Mouse (Mus musculus) embryonic facial prominence, embryonic 11.5 days (tissue): ENCODE measurements around the gene Pard3. TPM values are rescaled to one million over a fixed set of nuclear protein-coding genes. Genes with fewer than 3 reads are reported as not detected.

Experiments
- ATAC-seq: fragments of 200-750 bp; cut with Nextera tagmentation; replicated peaks from 2 replicates; pipeline ENCODE4 v1.8.0; 2017; ENCODE audit warnings: low read depth; ENCODE audit not compliant: insufficient number of reproducible peaks, low FRiP score, low TSS enrichment
- DNase-seq: peaks from one replicate; pipeline ENCODE4 v3.0.0-alpha.2; 2015; ENCODE audit warnings: low spot score
- H3K27ac ChIP-seq: fragments of 300-500 bp; sonication (generic); replicated peaks from 2 replicates; pipeline ENCODE4 v1.5.1; 2014; ENCODE audit warnings: mild to moderate bottlenecking, low read depth, low read length, control low read depth
- H3K27me3 ChIP-seq: fragments of 300-500 bp; sonication (generic); 2 replicates; pipeline ENCODE4 v1.6.1; 2014; ENCODE audit warnings: mild to moderate bottlenecking, low read length, moderate library complexity, mixed read lengths; ENCODE audit not compliant: control insufficient read depth, insufficient read depth
- H3K36me3 ChIP-seq: fragments of 300-500 bp; sonication (generic); replicated peaks from 2 replicates; pipeline ENCODE4 v1.6.1; 2014; ENCODE audit warnings: low read depth, mild to moderate bottlenecking, low read length, moderate library complexity, mixed read lengths; ENCODE audit not compliant: control insufficient read depth, insufficient read depth
- H3K4me1 ChIP-seq: fragments of 300-500 bp; sonication (generic); 2 replicates; pipeline ENCODE4 v1.6.1; 2014; ENCODE audit warnings: low read length, mixed read lengths; ENCODE audit not compliant: control insufficient read depth, insufficient read depth
- H3K4me2 ChIP-seq: fragments of 300-500 bp; sonication (generic); 2 replicates; pipeline ENCODE4 v1.6.1; 2014; ENCODE audit warnings: low read depth, mild to moderate bottlenecking, control low read depth, low read length, moderate library complexity
- H3K4me3 ChIP-seq: fragments of 300-500 bp; sonication (generic); 2 replicates; pipeline ENCODE4 v1.5.1; 2014; ENCODE audit warnings: low read depth, low read length, control low read depth
- H3K9ac ChIP-seq: fragments of 300-500 bp; sonication (generic); replicated peaks from 2 replicates; pipeline ENCODE4 v1.6.1; 2014; ENCODE audit warnings: mild to moderate bottlenecking, control low read depth, low read length
- H3K9me3 ChIP-seq: fragments of 300-500 bp; sonication (generic); replicated peaks from 2 replicates; pipeline ENCODE4 v1.6.1; 2016; ENCODE audit warnings: mild to moderate bottlenecking, low read length, inconsistent platforms, mixed read lengths; ENCODE audit not compliant: control insufficient read depth
- WGBS: fragments of 180-500 bp; shearing (Covaris S2); extraction: QIAGEN DNeasy Blood & Tissue Kit; methylation state at CpG from one replicate; pipeline ENCODE4 v1.1.7; 2014; 5-methylcytosine and 5-hydroxymethylcytosine counted together
- polyA plus RNA-seq: library from polyadenylated mRNA; unstranded; fragments of >200 nt; fragmentation: Nextera tagmentation; extraction: Ambion mirVana; gene quantifications from 2 replicates; pipeline ENCODE4 v1.2.1, GENCODE M21; 2014

The Pard3 gene
- polyA plus RNA-seq, 1 experiment from 2014 or later, result 34.5 TPM

DNA sequence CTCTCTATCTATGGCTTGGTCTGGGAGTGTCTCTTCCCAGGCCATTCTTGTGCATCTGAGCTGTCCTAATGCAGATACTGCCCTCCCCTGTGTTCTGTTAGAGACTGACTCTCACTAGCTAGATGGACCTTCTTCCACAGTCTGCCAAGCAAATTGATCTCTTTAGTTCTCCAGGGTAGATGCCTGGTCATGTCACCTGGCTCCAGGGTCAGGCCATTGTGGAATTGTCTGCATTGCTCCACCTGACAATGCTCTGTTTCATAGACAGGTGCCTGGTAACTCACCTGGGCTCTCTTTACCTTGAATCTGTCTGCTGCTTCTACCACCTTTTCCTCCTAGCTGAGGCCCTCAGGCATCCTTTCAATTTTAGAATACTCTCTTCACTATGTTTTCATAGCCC, 329.0 kb downstream of the Pard3 start:
- H3K4me2 ChIP-seq, result no peak overlapping the region
- no peaks in the 10 kb centered on the region for H3K9me3 ChIP-seq
- no peaks in the 10 kb centered on the region for H3K4me1 ChIP-seq
- no peak for ATAC-seq
- no peak overlapping the region for H3K4me3 ChIP-seq
- peaks cover 8% of the 10 kb centered on the region for H3K36me3 ChIP-seq
- no peak overlapping the region for H3K27ac ChIP-seq
- H3K27me3 ChIP-seq, result no peaks in the 10 kb centered on the region
- DNase-seq, result no peak
- no peak overlapping the region for H3K9ac ChIP-seq

DNA sequence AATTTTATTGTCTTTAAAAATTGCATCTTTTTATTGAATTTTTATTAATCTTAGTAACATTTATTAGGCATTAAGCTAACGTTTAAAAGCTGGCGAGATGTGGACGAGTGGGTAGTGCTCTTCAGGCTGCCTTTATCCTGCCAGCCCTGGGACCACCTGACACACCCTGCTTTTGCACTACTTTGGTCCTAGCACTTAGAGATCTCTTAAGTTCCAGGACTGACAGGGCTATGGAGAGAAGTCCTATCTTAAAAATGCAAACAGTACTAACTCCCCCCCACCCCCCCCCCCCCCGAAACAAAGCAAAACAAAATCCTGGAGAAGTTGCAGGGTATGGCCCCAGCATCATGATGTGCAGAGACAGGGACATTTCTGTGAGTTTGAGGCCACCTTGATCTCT, 331.8 kb downstream of the Pard3 start:
- WGBS, result 83% methylated on average over 4 of the region's 4 CpGs
- no peaks in the 10 kb centered on the region for H3K4me1 ChIP-seq
- no peak for ATAC-seq

DNA sequence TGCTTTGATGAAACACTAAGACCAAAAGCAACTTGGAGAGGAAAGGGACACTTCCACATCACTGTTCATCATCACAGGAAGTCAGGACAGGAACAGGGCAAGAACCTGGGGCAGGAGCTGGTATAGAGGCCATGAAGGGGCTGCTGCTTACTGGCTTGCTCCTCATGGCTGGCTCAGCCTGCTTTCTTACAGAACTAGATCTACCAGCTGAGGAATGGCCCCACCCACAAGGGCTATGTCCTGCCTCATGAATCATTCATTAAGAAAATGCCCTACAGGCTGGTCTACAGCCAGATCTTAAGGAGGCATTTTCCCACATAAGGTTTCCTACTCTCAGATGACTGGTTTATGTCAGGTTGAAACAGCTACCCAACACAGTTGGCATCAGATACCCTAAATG, 342.1 kb downstream of the Pard3 start:
- no peak overlapping the region for H3K4me2 ChIP-seq
- H3K4me1 ChIP-seq, result no peaks in the 10 kb centered on the region
- H3K4me3 ChIP-seq, result no peak overlapping the region
- H3K27ac ChIP-seq, result no peak overlapping the region
- H3K36me3 ChIP-seq, result no peaks in the 10 kb centered on the region
- DNase-seq (no peak), ATAC-seq (no peak)
- no peak overlapping the region for H3K9ac ChIP-seq
- no peaks in the 10 kb centered on the region for H3K9me3 ChIP-seq
- H3K27me3 ChIP-seq, result no peaks in the 10 kb centered on the region

More for the DNA sequence above, 331.8 kb downstream of the Pard3 start:
- Histone ChIP-seq H3K27ac (no peak overlapping the region), H3K36me3 (no peaks in the 10 kb centered on the region), H3K4me3 (no peak overlapping the region), H3K9me3 (no peaks in the 10 kb centered on the region), H3K4me2 (no peak overlapping the region), H3K9ac (no peak overlapping the region), H3K27me3 (no peaks in the 10 kb centered on the region)
- no peak for DNase-seq

DNA sequence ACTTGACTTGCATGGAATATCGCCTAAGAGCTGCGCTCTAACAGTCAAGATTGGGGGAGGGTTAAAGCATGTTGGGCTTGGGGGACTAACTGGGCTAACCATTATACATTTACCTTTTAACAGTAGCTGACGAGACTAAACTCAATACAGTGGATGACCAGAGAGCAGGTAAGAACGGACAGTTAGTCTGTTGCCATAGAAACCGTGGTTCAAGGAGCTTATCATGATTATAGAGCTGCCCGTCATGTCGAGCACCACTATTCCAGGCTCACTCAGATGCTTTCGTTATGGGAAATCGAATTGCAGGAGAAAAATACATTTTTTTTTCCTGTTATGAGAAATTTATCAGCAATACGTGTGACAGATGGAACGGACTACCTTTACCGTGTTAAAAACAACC, 346.9 kb downstream of the Pard3 start:
- no peaks in the 10 kb centered on the region for H3K4me1 ChIP-seq
- H3K9ac ChIP-seq, result no peak overlapping the region
- H3K27me3 ChIP-seq, result no peaks in the 10 kb centered on the region
- no peak overlapping the region for H3K27ac ChIP-seq
- no peak overlapping the region for H3K4me2 ChIP-seq
- 87% methylated on average over 12 of the region's 12 CpGs for WGBS
- no peak overlapping the region for H3K4me3 ChIP-seq
- H3K36me3 ChIP-seq, result no peaks in the 10 kb centered on the region
- ATAC-seq (no peak), DNase-seq (no peak)
- no peaks in the 10 kb centered on the region for H3K9me3 ChIP-seq

GRCm38 (mm10) chr8:127411190-127411848, 347.6 kb downstream of the Pard3 start:
- H3K36me3 ChIP-seq, result no peaks in the 10 kb centered on the region
- 82% methylated on average over 4 of the region's 4 CpGs for WGBS
- no peak overlapping the region for H3K27ac ChIP-seq
- H3K27me3 ChIP-seq, result no peaks in the 10 kb centered on the region
- H3K4me1 ChIP-seq, result no peaks in the 10 kb centered on the region
- H3K9me3 ChIP-seq, result no peaks in the 10 kb centered on the region
- no peak overlapping the region for H3K4me2 ChIP-seq
- H3K4me3 ChIP-seq, result no peak overlapping the region
- H3K9ac ChIP-seq, result no peak overlapping the region
- no peak for DNase-seq
- ATAC-seq, result no peak

- H3K4me2 ChIP-seq, result no peak overlapping the region
- H3K9me3 ChIP-seq, result no peaks in the 10 kb centered on the region
- DNase-seq (no peak), ATAC-seq (no peak)
- no peaks in the 10 kb centered on the region for H3K36me3 ChIP-seq
- H3K9ac ChIP-seq, result no peak overlapping the region
- H3K27ac ChIP-seq, result no peak overlapping the region
- no peaks in the 10 kb centered on the region for H3K4me1 ChIP-seq
- no peak overlapping the region for H3K4me3 ChIP-seq
- H3K27me3 ChIP-seq, result no peaks in the 10 kb centered on the region
- 62% methylated on average over 7 of the region's 7 CpGs for WGBS
Observed at GRCm38 (mm10) chr8:127423021-127423420, 359.3 kb downstream of the Pard3 start.

GRCm38 (mm10) chr8:127424211-127424916, 360.7 kb downstream of the Pard3 start:
- H3K9me3 ChIP-seq, result no peaks in the 10 kb centered on the region
- H3K4me1 ChIP-seq, result no peaks in the 10 kb centered on the region
- H3K4me2 ChIP-seq, result no peak overlapping the region
- no peaks in the 10 kb centered on the region for H3K36me3 ChIP-seq
- no peak overlapping the region for H3K27ac ChIP-seq
- no peak for ATAC-seq
- H3K9ac ChIP-seq, result no peak overlapping the region
- no peak for DNase-seq
- no peak overlapping the region for H3K4me3 ChIP-seq
- WGBS, result 93% methylated on average over 13 of the region's 13 CpGs
- no peaks in the 10 kb centered on the region for H3K27me3 ChIP-seq

- Histone ChIP-seq H3K4me3 (no peak overlapping the region), H3K9ac (no peak overlapping the region), H3K9me3 (no peaks in the 10 kb centered on the region), H3K4me1 (no peaks in the 10 kb centered on the region), H3K27ac (no peak overlapping the region), H3K27me3 (no peaks in the 10 kb centered on the region), H3K4me2 (no peak overlapping the region), H3K36me3 (no peaks in the 10 kb centered on the region)
- DNase-seq (no peak), ATAC-seq (no peak)
- 80% methylated on average over 5 of the region's 5 CpGs for WGBS
Observed at GRCm38 (mm10) chr8:127426857-127427256, 363.2 kb downstream of the Pard3 start.
